Mouse (Mus musculus) hindbrain, embryonic 11.5 days (tissue): Measurements from ENCODE around the gene Scarf1. TPM values are rescaled to one million over a fixed set of nuclear protein-coding genes. Genes with fewer than 3 reads are reported as not detected.
A peak's percentile ranks its signal among the peaks of the same experiment; 100 is the strongest.

ENCODE experiments used
- ATAC-seq: fragments of 200-750 bp; cut with Nextera tagmentation; 2 replicates; pipeline ENCODE4 v1.8.0; 2017; ENCODE audit warnings: mild to moderate bottlenecking, moderate TSS enrichment, moderate library complexity; ENCODE audit not compliant: low FRiP score
- DNase-seq: peaks from one replicate; pipeline ENCODE4 v3.0.0-alpha.2; 2015; ENCODE audit warnings: low spot score
- H3K27ac ChIP-seq: fragments of 300-500 bp; sonication (generic); 2 replicates; pipeline ENCODE4 v1.5.1; 2014; ENCODE audit warnings: mild to moderate bottlenecking, low read depth, low read length
- H3K27me3 ChIP-seq: fragments of 300-500 bp; sonication (generic); 2 replicates; pipeline ENCODE4 v1.6.1; 2014; ENCODE audit warnings: mild to moderate bottlenecking, low read length, moderate library complexity, mixed read lengths; ENCODE audit not compliant: control insufficient read depth, insufficient read depth
- H3K36me3 ChIP-seq: fragments of 300-500 bp; sonication (generic); 2 replicates; pipeline ENCODE4 v1.6.1; 2014; ENCODE audit warnings: mild to moderate bottlenecking, low read length, moderate library complexity, mixed read lengths; ENCODE audit not compliant: control insufficient read depth, insufficient read depth
- H3K4me1 ChIP-seq: fragments of 300-500 bp; sonication (generic); replicated peaks from 2 replicates; pipeline ENCODE4 v1.6.1; 2014; ENCODE audit warnings: low read length, mixed read lengths; ENCODE audit not compliant: control insufficient read depth, insufficient read depth
- H3K4me2 ChIP-seq: fragments of 300-500 bp; sonication (generic); replicated peaks from 2 replicates; pipeline ENCODE4 v1.6.1; 2014; ENCODE audit warnings: mild to moderate bottlenecking, low read depth, low read length
- H3K4me3 ChIP-seq: fragments of 300-500 bp; sonication (generic); 2 replicates; pipeline ENCODE4 v1.5.1; 2014; ENCODE audit warnings: low read depth, low read length
- H3K9ac ChIP-seq: fragments of 300-500 bp; sonication (generic); 2 replicates; pipeline ENCODE4 v1.6.1; 2014; ENCODE audit warnings: low read depth, low read length
- H3K9me3 ChIP-seq: fragments of 300-500 bp; sonication (generic); 2 replicates; pipeline ENCODE4 v1.6.1; 2016; ENCODE audit warnings: low read length; ENCODE audit not compliant: control insufficient read depth
- WGBS: fragments of 180-500 bp; shearing (Covaris S2); extraction: QIAGEN DNeasy Blood & Tissue Kit; methylation state at CpG from one replicate; pipeline ENCODE4 v1.1.7; 2014; 5-methylcytosine and 5-hydroxymethylcytosine counted together
- polyA plus RNA-seq: library from polyadenylated mRNA; unstranded; fragments of >200 nt; fragmentation: Nextera tagmentation; extraction: Ambion mirVana; gene quantifications from 2 replicates; pipeline ENCODE4 v1.2.1, GENCODE M21; 2014

Gene Scarf1
- polyA plus RNA-seq, 1 experiment from 2014 or later: 3.4 TPM

DNA sequence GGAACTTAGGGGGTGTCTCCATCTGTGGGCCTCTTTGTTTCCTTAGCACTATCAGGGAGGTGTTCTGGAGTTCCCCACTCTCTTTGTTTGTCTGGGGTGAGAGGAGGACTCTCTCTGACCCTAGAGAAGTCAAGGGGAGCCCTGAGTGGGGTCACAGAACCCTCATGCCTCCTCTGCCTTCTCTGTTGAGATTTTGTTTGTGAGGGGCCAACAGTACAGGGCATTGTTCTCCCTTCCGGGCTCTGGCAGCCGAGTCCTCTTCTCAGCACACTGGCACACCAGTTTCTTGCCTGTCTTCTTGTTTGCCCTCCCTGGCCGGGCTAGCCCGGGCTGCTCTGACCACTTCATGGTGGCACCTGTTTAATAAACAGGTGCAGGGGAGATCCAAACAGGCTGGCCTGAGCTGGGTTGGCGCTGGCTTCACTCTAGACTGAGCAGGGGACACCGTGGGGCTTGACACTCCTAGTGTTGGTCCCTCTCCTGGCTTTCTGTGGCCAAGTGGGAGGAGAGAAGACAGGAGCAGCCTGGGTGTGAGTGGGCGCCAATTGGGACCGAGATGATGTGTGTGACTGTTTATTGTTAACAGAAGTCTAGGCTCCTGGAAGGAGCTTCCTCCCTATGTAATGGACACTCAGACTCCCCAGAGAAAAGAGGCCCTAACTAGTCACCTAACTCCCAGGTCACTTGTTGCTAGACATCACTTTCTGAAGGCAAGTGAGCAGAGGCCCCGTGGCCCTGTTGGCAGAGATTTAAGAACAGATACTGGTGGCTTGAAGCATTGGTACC, 25.0 kb downstream of the Scarf1 start:
- Histone ChIP-seq H3K27me3 (no peaks in the 10 kb centered on the region), H3K4me2 (no peak overlapping the region), H3K4me3 (no peak overlapping the region), H3K9ac (no peak overlapping the region), H3K4me1 (peaks cover 3% of the 10 kb centered on the region), H3K27ac (0 out of 2 replicates have a peak overlapping the region, but pooled peaks have one; percentile 5), H3K36me3 (no peaks in the 10 kb centered on the region), H3K9me3 (no peaks in the 10 kb centered on the region)
- 64% methylated on average over 9 of the region's 9 CpGs for WGBS
- ATAC-seq (no peak), DNase-seq (no peak)

DNA sequence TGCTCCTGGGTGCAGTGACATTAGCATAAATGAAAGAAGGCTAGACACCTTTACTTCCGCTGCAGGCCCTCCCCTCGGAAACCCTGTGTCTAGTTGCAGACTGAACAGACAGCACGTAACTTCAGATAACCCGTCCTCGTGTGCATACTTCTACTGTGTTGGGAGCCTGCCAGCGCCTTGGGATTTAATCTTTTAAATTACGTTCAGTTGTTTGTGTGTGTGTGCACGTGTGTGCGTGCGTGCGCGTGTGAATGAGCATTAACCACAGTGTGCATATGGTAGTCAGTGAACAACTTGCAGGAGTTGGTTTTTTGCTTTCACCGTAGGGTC, 25.6 kb downstream of the Scarf1 start:
- Histone ChIP-seq H3K27me3 (no peaks in the 10 kb centered on the region), H3K9ac (no peak overlapping the region), H3K27ac (no peak overlapping the region), H3K36me3 (no peaks in the 10 kb centered on the region), H3K9me3 (no peaks in the 10 kb centered on the region), H3K4me2 (no peak overlapping the region), H3K4me1 (peaks cover 3% of the 10 kb centered on the region), H3K4me3 (no peak overlapping the region)
- DNase-seq: no peak
- WGBS: 93% methylated on average over 13 of the region's 13 CpGs
- ATAC-seq: no peak

- DNase-seq (no peak), ATAC-seq (no peak)
- peaks cover 2% of the 10 kb centered on the region for H3K4me1 ChIP-seq
- no peak overlapping the region for H3K27ac ChIP-seq
- H3K27me3 ChIP-seq: no peaks in the 10 kb centered on the region
- H3K36me3 ChIP-seq: no peaks in the 10 kb centered on the region
- WGBS: 86% methylated on average over 8 of the region's 8 CpGs
- no peak overlapping the region for H3K9ac ChIP-seq
- H3K9me3 ChIP-seq: no peaks in the 10 kb centered on the region
- H3K4me2 ChIP-seq: no peak overlapping the region
- no peak overlapping the region for H3K4me3 ChIP-seq
These were observed 26.9 kb downstream of the Scarf1 start for GRCm38 (mm10) chr11:75540209-75540608.

DNA sequence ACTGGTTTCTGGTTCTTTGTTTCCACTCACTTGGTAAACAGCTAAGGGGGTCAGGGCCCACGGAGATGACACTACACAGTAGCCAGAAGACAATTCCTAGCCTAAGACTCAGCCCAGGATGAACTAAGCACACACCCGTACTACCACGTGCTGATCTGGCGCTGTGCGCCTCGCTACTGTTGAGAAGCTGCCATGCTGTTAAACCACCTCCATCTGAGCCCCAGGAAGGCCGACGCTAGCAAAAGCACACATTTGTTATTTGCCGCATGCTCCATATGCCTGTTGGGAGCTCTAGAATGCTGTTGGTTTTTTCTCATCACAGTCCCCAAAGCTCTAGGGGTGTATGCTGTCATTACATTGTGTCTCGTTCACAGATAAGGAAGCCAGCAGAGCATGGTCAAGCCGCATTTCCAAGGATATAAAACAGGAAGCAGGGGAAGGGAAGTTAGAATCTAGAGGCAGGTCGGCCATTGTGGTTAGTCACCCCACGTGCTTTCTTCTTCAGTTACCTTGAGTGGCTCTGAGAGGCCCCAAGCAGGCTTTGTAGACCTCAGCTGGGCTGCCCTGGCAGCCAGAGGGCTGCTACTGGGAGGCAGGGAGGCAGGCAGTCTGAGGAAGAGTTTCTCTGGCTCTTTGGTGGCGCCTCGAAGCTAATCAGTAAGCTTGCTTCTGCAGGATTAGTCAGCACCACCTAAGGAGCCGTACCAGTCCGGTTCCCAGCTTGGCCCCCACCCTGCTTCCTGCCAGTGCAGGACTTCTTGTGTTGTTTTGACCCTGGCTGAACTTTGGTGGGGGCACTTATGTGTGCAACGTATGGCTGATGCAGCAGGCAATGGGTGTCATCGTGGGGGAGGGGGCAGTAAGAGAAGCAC, 27.6 kb downstream of the Scarf1 start:
- DNase-seq: no peak

GRCm38 (mm10) chr11:75544713-75545112, 31.4 kb downstream of the Scarf1 start:
- Histone ChIP-seq H3K9me3 (no peaks in the 10 kb centered on the region), H3K9ac (no peak overlapping the region), H3K36me3 (no peaks in the 10 kb centered on the region), H3K4me3 (no peak overlapping the region), H3K4me2 (no peak overlapping the region), H3K4me1 (0 out of 2 replicates have a peak, but pooled peaks cover under 1% of the 10 kb centered on the region), H3K27ac (no peak overlapping the region), H3K27me3 (no peaks in the 10 kb centered on the region)
- WGBS: 90% methylated on average over 9 of the region's 9 CpGs
- DNase-seq (no peak), ATAC-seq (no peak)

More for the DNA sequence above, 27.6 kb downstream of the Scarf1 start:
- Histone ChIP-seq H3K27me3 (no peaks in the 10 kb centered on the region), H3K4me2 (no peak overlapping the region), H3K9me3 (no peaks in the 10 kb centered on the region), H3K27ac (no peak overlapping the region), H3K4me3 (no peak overlapping the region), H3K9ac (no peak overlapping the region), H3K36me3 (no peaks in the 10 kb centered on the region), H3K4me1 (no peaks in the 10 kb centered on the region; the same call in none of the 2 replicates)
- 76% methylated on average over 19 of the region's 19 CpGs for WGBS
- no peak for ATAC-seq

DNA sequence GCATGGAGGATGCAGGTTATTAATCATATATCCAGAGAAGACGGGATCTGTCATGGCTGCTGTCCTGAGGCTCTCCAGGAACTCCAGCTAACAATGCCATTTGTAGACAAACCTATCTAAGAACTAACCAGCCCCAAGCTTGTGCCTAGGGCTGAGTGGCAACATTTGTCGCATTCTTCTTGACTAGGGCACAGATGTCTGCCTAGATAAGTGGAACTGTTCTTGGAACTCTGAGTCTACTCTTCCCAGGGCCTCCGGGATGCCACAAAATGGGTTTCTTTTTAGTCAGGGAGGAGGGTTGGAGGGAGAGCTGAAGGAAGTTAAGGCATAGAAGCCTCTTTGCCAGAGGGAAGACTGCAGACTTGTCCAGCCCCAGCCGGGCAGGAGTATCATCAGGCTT, 32.7 kb downstream of the Scarf1 start:
- Histone ChIP-seq H3K4me1 (peaks cover 10% of the 10 kb centered on the region), H3K27me3 (no peaks in the 10 kb centered on the region), H3K4me2 (no peak overlapping the region), H3K9ac (no peak overlapping the region), H3K4me3 (no peak overlapping the region), H3K27ac (no peak overlapping the region), H3K36me3 (no peaks in the 10 kb centered on the region), H3K9me3 (no peaks in the 10 kb centered on the region)
- no peak for DNase-seq
- 86% methylated on average over 4 of the region's 4 CpGs for WGBS
- no peak for ATAC-seq

DNA sequence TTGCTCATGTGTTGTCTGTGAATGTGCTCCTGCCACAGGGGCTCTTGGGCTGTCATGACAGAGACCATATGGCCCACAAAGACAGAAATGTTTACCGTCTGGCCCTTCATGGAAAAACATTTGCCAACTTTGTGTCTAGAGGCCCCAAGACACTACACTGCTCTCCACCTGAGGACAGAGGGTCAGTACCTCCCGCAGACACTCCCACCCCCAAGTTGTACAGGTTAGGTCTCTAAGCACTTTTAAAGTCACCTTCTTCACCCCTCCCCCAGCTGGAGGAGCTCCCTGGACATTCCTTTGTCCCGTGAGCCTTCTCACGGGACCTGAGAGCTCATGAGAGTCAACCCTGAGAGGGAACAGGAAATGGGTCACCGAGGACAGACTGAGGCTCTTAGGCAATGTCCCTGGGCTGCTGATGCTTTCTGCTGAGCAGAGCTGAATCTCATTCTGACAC, 36.3 kb downstream of the Scarf1 start:
- H3K36me3 ChIP-seq: no peaks in the 10 kb centered on the region
- DNase-seq (no peak), ATAC-seq (no peak)
- no peak overlapping the region for H3K4me2 ChIP-seq
- no peak overlapping the region for H3K4me3 ChIP-seq
- WGBS: 58% methylated on average over 5 of the region's 5 CpGs
- peaks cover 13% of the 10 kb centered on the region for H3K4me1 ChIP-seq
- no peaks in the 10 kb centered on the region for H3K27me3 ChIP-seq
- no peak overlapping the region for H3K9ac ChIP-seq
- H3K9me3 ChIP-seq: no peaks in the 10 kb centered on the region
- H3K27ac ChIP-seq: no peak overlapping the region

- no peak overlapping the region for H3K27ac ChIP-seq
- no peak overlapping the region for H3K9ac ChIP-seq
- no peak overlapping the region for H3K4me3 ChIP-seq
- 54% methylated on average over 12 of the region's 12 CpGs for WGBS
- H3K9me3 ChIP-seq: no peaks in the 10 kb centered on the region
- H3K27me3 ChIP-seq: no peaks in the 10 kb centered on the region
- DNase-seq (no peak), ATAC-seq (no peak)
- H3K36me3 ChIP-seq: no peaks in the 10 kb centered on the region
- H3K4me1 ChIP-seq: peaks cover 13% of the 10 kb centered on the region
- H3K4me2 ChIP-seq: no peak overlapping the region
These were observed 37.0 kb downstream of the Scarf1 start for GRCm38 (mm10) chr11:75550200-75550946.
